Mouse (Mus musculus): Measurements from ENCODE around the gene Pofut2. TPM values are rescaled to one million over a fixed set of nuclear protein-coding genes. Genes with fewer than 3 reads are reported as not detected.

Pofut2 gene
- total and polyA plus RNA-seq, 3 experiments: 20.3 to 24.5 TPM; not detected in 1

DNA sequence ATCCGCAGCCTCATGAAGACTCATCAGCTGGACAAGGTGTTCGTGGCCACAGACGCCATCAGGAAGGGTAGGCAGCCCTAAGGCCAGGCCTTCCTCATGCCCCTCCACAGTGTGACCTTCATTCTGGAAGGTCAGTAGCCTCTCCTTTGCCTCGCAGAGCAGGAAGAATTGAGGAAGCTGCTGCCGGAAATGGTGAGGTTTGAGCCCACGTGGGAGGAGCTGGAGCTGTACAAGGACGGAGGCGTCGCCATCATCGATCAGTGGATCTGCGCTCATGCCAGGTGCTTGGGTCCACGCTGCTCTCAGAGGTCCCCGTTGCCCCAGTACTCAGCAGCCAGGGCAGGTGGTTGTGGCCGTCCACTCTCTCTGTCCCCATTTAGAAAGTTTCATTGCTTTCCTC is 8.0 kb downstream of the Pofut2 start:
- H3K4me3 ChIP-seq (ENCODE audit: control insufficient read depth in 1 of 2, insufficient read depth in 1 of 2, low read depth in 2 of 2, low read length in 2 of 2): no peak overlapping the region
- no peak for DNase-seq (ENCODE audit: low read depth, low spot score)
- H3K27me3 ChIP-seq (ENCODE audit: control insufficient read depth in 1 of 2, insufficient read depth in 2 of 2, low read length in 2 of 2): no peaks in the 10 kb centered on the region
- no peak for TF ChIP-seq ZC3H11A (IDR thresholded peaks at IDR 0.05; ENCODE audit: low read depth, low read length)
- no peak for TF ChIP-seq CHD1 (IDR thresholded peaks at IDR 0.05; ENCODE audit: low read depth, low read length)
- no peak for TF ChIP-seq SMC3 (IDR thresholded peaks at IDR 0.05; ENCODE audit: low read depth, low read length)
- TF ChIP-seq UBTF (IDR thresholded peaks at IDR 0.05; ENCODE audit: borderline replicate concordance, insufficient read depth, low read depth, low read length): no peak
- no peak for TF ChIP-seq MAX (IDR thresholded peaks at IDR 0.05; ENCODE audit: low read length)
- no peak for TF ChIP-seq POLR2A (IDR thresholded peaks at IDR 0.05; ENCODE audit: control insufficient read depth in 1 of 2, insufficient read depth in 1 of 2, low read depth in 1 of 2, low read length in 2 of 2, poor library complexity in 1 of 2)
- TF ChIP-seq TCF12 (IDR thresholded peaks at IDR 0.05; ENCODE audit: low read depth, low read length): no peak
- TF ChIP-seq MEF2A (IDR thresholded peaks at IDR 0.05; ENCODE audit: extremely low read depth, insufficient replicate concordance, low read depth, low read length, poor library complexity, severe bottlenecking): no peak
- no peak for TF ChIP-seq SIN3A (IDR thresholded peaks at IDR 0.05; ENCODE audit: low read length)
- TF ChIP-seq ZKSCAN1 (IDR thresholded peaks at IDR 0.05; ENCODE audit: low read depth, low read length): no peak
- no peak overlapping the region for H3K9ac ChIP-seq (ENCODE audit: control insufficient read depth, low read depth, low read length, poor library complexity, severe bottlenecking)
- no peak overlapping the region for H3K27ac ChIP-seq (ENCODE audit: control insufficient read depth, low read depth, low read length)
- no peaks in the 10 kb centered on the region; a peak in 1 of 4 replicates for H3K36me3 ChIP-seq (ENCODE audit: control insufficient read depth in 1 of 2, insufficient read depth in 2 of 2, low read length in 2 of 2)
- no peaks in the 10 kb centered on the region for H3K9me3 ChIP-seq (replicated peaks; ENCODE audit: insufficient read depth, low read length)
- no peaks in the 10 kb centered on the region for H3K79me2 ChIP-seq (ENCODE audit: control insufficient read depth, insufficient read depth, low read length, poor library complexity)
- H3K4me1 ChIP-seq (ENCODE audit: control insufficient read depth in 1 of 2, insufficient read depth in 2 of 2, low read length in 2 of 2): no peaks in the 10 kb centered on the region

DNA sequence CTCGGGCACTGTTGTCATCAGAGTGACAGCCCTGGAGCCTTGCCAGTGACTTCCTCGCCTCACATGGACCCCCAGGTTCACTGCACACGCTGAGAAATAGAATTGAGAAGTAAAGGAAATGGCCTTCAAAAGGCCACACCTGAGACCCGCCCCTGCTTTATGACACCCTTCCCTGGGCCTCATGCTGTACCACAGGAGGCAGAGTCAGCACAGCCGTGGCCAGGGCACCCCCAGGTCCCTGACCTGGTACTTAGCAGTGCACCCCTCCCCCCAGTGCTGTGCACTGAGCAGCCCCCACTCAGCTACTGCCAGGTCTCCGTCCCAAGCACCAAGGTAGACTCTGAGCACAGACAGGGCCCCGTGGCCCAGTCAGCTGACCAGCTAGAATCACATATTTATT is 10.1 kb downstream of the Pofut2 start:
- H3K4me3 ChIP-seq (ENCODE audit: control insufficient read depth in 1 of 2, insufficient read depth in 1 of 2, low read depth in 2 of 2, low read length in 2 of 2): no peak overlapping the region
- H3K36me3 ChIP-seq (ENCODE audit: control insufficient read depth in 1 of 2, insufficient read depth in 2 of 2, low read length in 2 of 2): no peaks in the 10 kb centered on the region; a peak in 1 of 4 replicates
- no peaks in the 10 kb centered on the region for H3K79me2 ChIP-seq (ENCODE audit: control insufficient read depth, insufficient read depth, low read length, poor library complexity)
- H3K9ac ChIP-seq (ENCODE audit: control insufficient read depth, low read depth, low read length, poor library complexity, severe bottlenecking): no peak overlapping the region
- DNase-seq (ENCODE audit: low read depth, low spot score): no peak
- no peaks in the 10 kb centered on the region for H3K27me3 ChIP-seq (ENCODE audit: control insufficient read depth in 1 of 2, insufficient read depth in 2 of 2, low read length in 2 of 2)
- no peak overlapping the region for H3K27ac ChIP-seq (ENCODE audit: control insufficient read depth, low read depth, low read length)
- H3K9me3 ChIP-seq (replicated peaks; ENCODE audit: insufficient read depth, low read length): no peaks in the 10 kb centered on the region
- TF ChIP-seq CHD1 (IDR thresholded peaks at IDR 0.05; ENCODE audit: low read depth, low read length): no peak
- no peak for TF ChIP-seq ELF1 (IDR thresholded peaks at IDR 0.05; ENCODE audit: low read depth, low read length)
- no peak for TF ChIP-seq HCFC1 (IDR thresholded peaks at IDR 0.05; ENCODE audit: low read depth, low read length)
- TF ChIP-seq RAD21 (IDR thresholded peaks at IDR 0.05; ENCODE audit: low read depth, low read length): no peak
- TF ChIP-seq CHD2 (IDR thresholded peaks at IDR 0.05; ENCODE audit: low read length): no peak
- no peak for TF ChIP-seq ZMIZ1 (IDR thresholded peaks at IDR 0.05; ENCODE audit: low read depth, low read length)
- TF ChIP-seq BHLHE40 (IDR thresholded peaks at IDR 0.05; ENCODE audit: borderline replicate concordance, low read depth, low read length): no peak
- no peak for TF ChIP-seq MYB (IDR thresholded peaks at IDR 0.05; ENCODE audit: low read depth, low read length)
- TF ChIP-seq MXI1 (IDR thresholded peaks at IDR 0.05; ENCODE audit: low read depth, low read length): no peak
- TF ChIP-seq MAZ (IDR thresholded peaks at IDR 0.05; ENCODE audit: low read depth, low read length): no peak
- TF ChIP-seq TCF12 (IDR thresholded peaks at IDR 0.05; ENCODE audit: low read depth, low read length): no peak
- no peak for TF ChIP-seq ZKSCAN1 (IDR thresholded peaks at IDR 0.05; ENCODE audit: low read depth, low read length)
- TF ChIP-seq ZNF384 (IDR thresholded peaks at IDR 0.05; ENCODE audit: low read depth, low read length): no peak
- TF ChIP-seq NELFE (IDR thresholded peaks at IDR 0.05; ENCODE audit: low read depth, low read length): no peak
- no peak for TF ChIP-seq SMC3 (IDR thresholded peaks at IDR 0.05; ENCODE audit: low read depth, low read length)
- H3K4me1 ChIP-seq (ENCODE audit: control insufficient read depth in 1 of 2, insufficient read depth in 2 of 2, low read length in 2 of 2): no peaks in the 10 kb centered on the region
